Mouse (Mus musculus): ENCODE results near the gene Tomm34. TPM values are rescaled to one million over a fixed set of nuclear protein-coding genes. Genes with fewer than 3 reads are reported as not detected.

Gene Tomm34
- polyA plus RNA-seq (2016; fragmentation: Nextera tagmentation; extraction: Ambion mirVana) = 32.4 TPM in 2 replicates

DNA sequence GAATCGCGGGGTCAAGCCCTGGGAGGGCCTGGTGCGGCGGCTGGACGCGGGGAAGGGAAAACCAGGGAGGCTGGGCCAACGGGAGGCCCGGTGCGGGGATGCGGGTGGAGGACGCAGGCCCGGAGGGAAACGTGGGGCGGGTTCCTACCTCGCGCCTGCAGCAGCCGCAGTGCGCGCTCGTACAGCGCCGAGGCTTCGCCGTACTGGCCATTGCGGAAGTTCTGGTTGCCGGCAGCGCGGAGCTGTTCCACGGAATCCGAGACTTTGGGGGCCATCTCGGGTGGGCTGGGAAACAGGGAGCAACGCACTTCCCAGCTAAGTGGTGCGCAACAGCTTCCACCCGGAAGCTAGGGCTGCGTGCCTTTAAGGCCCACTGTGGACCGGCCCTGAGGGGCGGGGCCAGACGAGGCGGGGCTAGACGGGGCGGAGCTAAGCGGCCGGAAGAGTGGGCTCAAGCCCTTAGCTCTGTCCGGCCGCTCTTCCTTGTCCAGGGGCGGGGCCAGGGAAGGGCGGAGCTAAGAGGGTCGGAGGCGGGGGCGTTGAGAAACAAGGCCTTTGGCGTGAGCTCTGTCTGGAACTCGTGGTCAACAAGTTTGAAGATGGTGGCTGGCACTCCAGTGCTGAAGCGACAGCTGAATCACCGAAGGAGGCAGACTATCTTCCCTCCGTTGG lies at the start of gene Tomm34:
Gene Tomm34 (minus strand): TSS at position 405 of the 672 bp plus-strand sequence.
- H3K4me3 ChIP-seq = peak within 1 kb of the TSS; percentile 95
- H3K27ac ChIP-seq = peak within 1 kb of the TSS; percentile 76
- H3K9me3 ChIP-seq (replicated peaks) = no peaks in the 10 kb centered on the region
- H3K4me1 ChIP-seq = peaks cover 52% of the 10 kb centered on the region
- H3K27me3 ChIP-seq (replicated peaks) = no peaks in the 10 kb centered on the region
- peak; percentile 93 for ATAC-seq
- peaks cover 20% of the 10 kb centered on the region for H3K36me3 ChIP-seq
- peak within 1 kb of the TSS; percentile 91 for H3K4me2 ChIP-seq
- WGBS (ENCODE audit: insufficient replicate concordance) = 2% methylated on average over 55 of the region's 55 CpGs
- H3K9ac ChIP-seq = peak within 1 kb of the TSS; percentile 91

- Histone ChIP-seq H3K4me2 (no peak overlapping the region), H3K9ac (no peak overlapping the region), H3K36me3 (peaks cover 58% of the 10 kb centered on the region), H3K4me1 (no peaks in the 10 kb centered on the region), H3K27ac (no peak overlapping the region), H3K4me3 (no peak overlapping the region), H3K27me3 (replicated peaks) (no peaks in the 10 kb centered on the region), H3K9me3 (replicated peaks) (no peaks in the 10 kb centered on the region)
- no peak for ATAC-seq
- WGBS (ENCODE audit: insufficient replicate concordance) = 73% methylated on average over 6 of the region's 6 CpGs
These were observed 48.5 kb upstream of the Tomm34 start for GRCm38 (mm10) chr2:164119503-164119902.

DNA sequence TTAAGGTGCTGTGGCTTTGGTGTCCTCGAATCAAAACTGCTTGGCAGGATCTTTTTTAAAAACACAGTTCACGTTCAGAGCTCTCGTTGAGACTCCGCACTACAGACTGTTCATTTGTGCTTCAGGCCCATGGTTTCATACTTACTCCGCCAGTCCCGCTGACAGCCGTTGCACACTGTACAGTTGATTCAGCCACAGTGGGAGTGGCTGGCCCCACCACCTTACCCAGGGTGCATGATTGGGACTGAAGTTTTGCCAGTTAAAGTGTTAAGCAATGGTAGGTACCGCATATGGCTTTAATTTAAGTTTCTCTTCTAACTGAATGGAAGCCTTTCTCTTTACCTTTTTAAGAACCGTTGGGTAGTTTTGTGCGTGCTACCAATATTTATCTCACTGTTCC lies 44.6 kb upstream of the Tomm34 start:
- Histone ChIP-seq H3K4me3 (no peak overlapping the region), H3K36me3 (peaks cover 52% of the 10 kb centered on the region), H3K27me3 (replicated peaks) (no peaks in the 10 kb centered on the region), H3K4me2 (no peak overlapping the region), H3K9ac (no peak overlapping the region), H3K4me1 (no peaks in the 10 kb centered on the region), H3K9me3 (replicated peaks) (no peaks in the 10 kb centered on the region), H3K27ac (no peak overlapping the region)
- ATAC-seq = no peak
- 84% methylated on average over 10 of the region's 10 CpGs for WGBS (ENCODE audit: insufficient replicate concordance)

DNA sequence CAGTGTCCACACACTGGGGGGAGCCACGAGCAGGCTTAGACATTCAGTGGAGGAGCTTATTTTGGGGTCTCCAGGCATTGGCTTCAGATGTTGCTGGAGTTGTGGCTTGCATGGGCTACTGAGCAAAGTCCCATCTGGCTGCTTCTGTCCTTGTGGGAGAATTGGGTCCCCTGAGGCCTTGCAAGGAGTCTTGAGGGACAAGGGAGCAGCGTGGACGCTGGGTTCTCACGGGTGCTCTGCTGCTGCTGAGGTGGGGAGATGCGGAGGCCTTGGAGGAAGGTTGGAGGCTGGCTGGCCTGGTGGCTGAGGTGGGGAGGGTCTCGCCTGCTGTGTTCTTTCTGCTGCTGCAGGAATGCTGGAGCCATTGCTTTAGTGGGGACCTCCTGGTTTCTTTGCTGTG lies 43.1 kb upstream of the Tomm34 start:
- WGBS (ENCODE audit: insufficient replicate concordance) = 82% methylated on average over 6 of the region's 6 CpGs
- Histone ChIP-seq H3K4me3 (no peak overlapping the region), H3K9ac (no peak overlapping the region), H3K27ac (no peak overlapping the region), H3K4me1 (no peaks in the 10 kb centered on the region), H3K4me2 (no peak overlapping the region), H3K36me3 (peaks cover 44% of the 10 kb centered on the region), H3K9me3 (replicated peaks) (no peaks in the 10 kb centered on the region), H3K27me3 (replicated peaks) (no peaks in the 10 kb centered on the region)
- ATAC-seq = no peak

DNA sequence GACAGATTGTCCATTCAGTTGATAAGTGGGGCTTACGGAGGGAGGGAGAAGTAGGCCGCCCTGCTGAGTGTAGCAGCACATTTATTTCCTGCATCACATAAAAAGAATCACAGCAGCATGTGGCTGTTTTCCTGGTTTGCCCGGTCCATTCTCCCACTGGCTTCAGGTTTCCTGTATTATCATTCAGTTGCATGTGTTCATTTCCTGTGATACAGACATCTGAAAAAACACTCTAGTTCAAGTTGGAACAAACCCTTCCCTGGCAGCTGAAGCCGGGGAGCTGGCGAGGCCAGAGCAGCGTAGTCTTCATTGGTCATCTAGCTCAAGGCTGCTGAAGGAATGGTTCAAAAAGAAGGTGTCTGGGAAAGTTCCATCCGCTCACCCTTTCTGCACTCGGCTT lies 40.6 kb upstream of the Tomm34 start:
- no peaks in the 10 kb centered on the region for H3K27me3 ChIP-seq (replicated peaks)
- H3K27ac ChIP-seq = no peak overlapping the region
- H3K4me1 ChIP-seq = no peaks in the 10 kb centered on the region
- 77% methylated on average over 8 of the region's 8 CpGs for WGBS (ENCODE audit: insufficient replicate concordance)
- H3K4me2 ChIP-seq = no peak overlapping the region
- H3K9me3 ChIP-seq (replicated peaks) = no peaks in the 10 kb centered on the region
- no peak overlapping the region for H3K9ac ChIP-seq
- H3K36me3 ChIP-seq = peaks cover 51% of the 10 kb centered on the region
- H3K4me3 ChIP-seq = no peak overlapping the region
- ATAC-seq = no peak

DNA sequence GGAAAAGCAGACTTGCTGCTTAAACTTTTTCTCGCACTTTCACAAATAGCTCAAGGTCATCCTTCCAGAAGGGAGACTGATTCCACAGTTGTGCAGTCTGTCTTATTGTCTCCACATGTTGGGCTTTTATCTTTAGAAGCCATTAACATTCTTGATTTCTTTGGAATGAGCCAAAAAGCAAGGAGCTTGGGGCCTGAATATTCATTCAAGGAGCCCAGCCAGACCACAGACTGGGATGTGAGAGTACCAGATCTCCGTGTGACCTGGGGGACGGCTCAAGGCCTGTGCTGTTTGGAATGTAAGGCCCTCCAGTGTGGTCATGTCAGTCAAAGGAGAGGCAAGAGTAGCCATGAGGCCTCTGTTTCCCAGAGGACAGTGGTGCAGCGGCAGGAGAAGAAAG lies 37.5 kb upstream of the Tomm34 start:
- H3K27ac ChIP-seq = no peak overlapping the region
- no peak for ATAC-seq

GRCm38 (mm10) chr2:164107125-164107874 lies 36.3 kb upstream of the Tomm34 start:
- no peaks in the 10 kb centered on the region for H3K9me3 ChIP-seq (replicated peaks)
- no peak overlapping the region for H3K4me3 ChIP-seq
- H3K9ac ChIP-seq = no peak overlapping the region
- peaks cover 70% of the 10 kb centered on the region for H3K36me3 ChIP-seq
- H3K27me3 ChIP-seq (replicated peaks) = no peaks in the 10 kb centered on the region
- no peak for ATAC-seq
- 80% methylated on average over 16 of the region's 16 CpGs for WGBS (ENCODE audit: insufficient replicate concordance)
- no peak overlapping the region for H3K27ac ChIP-seq
- H3K4me2 ChIP-seq = no peak overlapping the region
- H3K4me1 ChIP-seq = no peaks in the 10 kb centered on the region

More for the DNA sequence above, 37.5 kb upstream of the Tomm34 start:
- WGBS (ENCODE audit: insufficient replicate concordance) = 73% methylated on average over 4 of the region's 4 CpGs
- peaks cover 61% of the 10 kb centered on the region for H3K36me3 ChIP-seq
- no peaks in the 10 kb centered on the region for H3K27me3 ChIP-seq (replicated peaks)
- H3K9me3 ChIP-seq (replicated peaks) = no peaks in the 10 kb centered on the region
- H3K4me3 ChIP-seq = no peak overlapping the region
- H3K4me1 ChIP-seq = no peaks in the 10 kb centered on the region
- H3K4me2 ChIP-seq = no peak overlapping the region
- no peak overlapping the region for H3K9ac ChIP-seq

DNA sequence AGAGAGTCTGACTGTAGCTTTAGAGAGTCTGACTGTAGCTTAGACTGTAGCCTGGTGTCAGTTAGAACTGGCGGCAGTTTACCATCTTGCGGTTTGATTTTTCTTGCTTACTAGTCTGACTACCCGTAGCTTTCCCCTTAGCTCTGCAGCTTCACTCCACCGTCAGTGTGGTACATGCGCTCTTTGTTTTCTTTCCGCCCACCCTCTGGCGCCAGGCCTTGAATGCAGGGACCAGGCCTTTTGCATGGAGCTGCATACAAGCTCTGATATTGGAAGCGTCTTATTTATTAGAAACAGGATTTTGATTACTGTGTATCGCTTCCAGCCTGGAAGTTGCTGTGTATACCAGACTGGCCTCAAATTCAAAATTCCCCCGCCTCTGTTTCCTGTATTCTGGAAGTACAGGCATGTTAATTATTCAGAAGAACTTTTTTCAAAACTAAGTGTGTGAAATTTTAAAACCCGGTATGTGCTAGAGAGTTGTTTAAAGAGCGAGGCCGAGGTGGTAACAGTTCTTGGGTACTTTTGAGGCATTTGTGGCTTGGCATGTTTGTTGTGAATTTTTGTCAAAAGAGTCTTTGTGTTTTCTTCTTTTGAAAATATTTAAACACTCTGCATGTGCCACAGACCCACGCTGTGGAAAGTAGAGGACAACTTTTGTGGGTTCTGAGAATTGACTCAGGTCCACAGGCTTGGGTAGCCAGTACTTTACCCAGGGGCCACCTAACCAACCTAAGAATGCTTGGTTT lies 35.5 kb upstream of the Tomm34 start:
- Histone ChIP-seq H3K27ac (no peak overlapping the region), H3K9ac (no peak overlapping the region), H3K36me3 (peaks cover 70% of the 10 kb centered on the region), H3K9me3 (replicated peaks) (no peaks in the 10 kb centered on the region), H3K27me3 (replicated peaks) (no peaks in the 10 kb centered on the region), H3K4me3 (no peak overlapping the region), H3K4me1 (no peaks in the 10 kb centered on the region), H3K4me2 (no peak overlapping the region)
- ATAC-seq = no peak
- WGBS (ENCODE audit: insufficient replicate concordance) = 82% methylated on average over 14 of the region's 14 CpGs

DNA sequence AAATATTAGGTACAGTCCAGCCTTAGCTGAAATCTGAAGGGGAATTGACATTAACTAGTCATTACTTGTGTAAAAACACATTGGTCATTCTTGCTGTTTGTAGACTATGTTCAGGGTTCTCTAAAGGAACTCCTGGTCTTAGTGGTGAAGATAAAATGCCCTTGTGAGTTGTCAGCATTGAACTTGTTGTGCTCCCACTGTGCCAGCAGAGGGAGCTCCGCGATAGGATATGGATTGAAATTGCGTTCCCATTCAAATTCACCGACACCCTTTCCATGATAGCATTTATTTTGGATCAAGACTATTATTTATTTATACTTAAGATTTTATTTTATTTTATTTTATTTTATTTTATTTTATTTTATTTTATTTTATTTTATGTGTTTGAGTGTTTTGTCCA lies 32.5 kb upstream of the Tomm34 start:
- WGBS (ENCODE audit: insufficient replicate concordance) = 44% methylated on average over 4 of the region's 4 CpGs
- no peak overlapping the region for H3K4me2 ChIP-seq
- H3K4me3 ChIP-seq = no peak overlapping the region
- ATAC-seq = no peak
- peaks cover 85% of the 10 kb centered on the region for H3K36me3 ChIP-seq
- H3K27ac ChIP-seq = no peak overlapping the region
- no peak overlapping the region for H3K9ac ChIP-seq
- no peaks in the 10 kb centered on the region for H3K27me3 ChIP-seq (replicated peaks)
- H3K4me1 ChIP-seq = no peaks in the 10 kb centered on the region
- no peaks in the 10 kb centered on the region for H3K9me3 ChIP-seq (replicated peaks)

DNA sequence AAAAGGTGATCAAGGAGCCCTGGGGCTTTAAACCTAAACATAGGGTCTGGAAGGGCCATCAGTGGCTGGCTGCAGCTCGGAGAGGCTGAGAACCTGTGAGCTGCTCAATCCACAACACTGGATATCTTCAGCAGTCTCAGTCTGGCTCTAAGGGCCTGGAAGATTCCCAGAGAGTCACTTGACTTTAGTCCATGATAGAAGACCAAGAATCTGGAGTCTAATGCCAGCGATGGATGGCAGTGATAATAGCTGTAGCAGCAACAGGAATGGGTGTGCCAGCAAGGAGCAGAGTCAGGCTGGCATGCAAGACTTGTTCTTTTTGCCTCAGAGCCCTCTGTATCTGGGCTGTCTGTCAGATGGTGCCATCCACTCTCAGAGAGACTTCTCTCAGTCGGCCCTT lies 31.4 kb upstream of the Tomm34 start:
- WGBS (ENCODE audit: insufficient replicate concordance) = 74% methylated on average over 3 of the region's 3 CpGs
- Histone ChIP-seq H3K9me3 (replicated peaks) (no peaks in the 10 kb centered on the region), H3K27ac (no peak overlapping the region), H3K4me3 (no peak overlapping the region), H3K36me3 (peaks cover 87% of the 10 kb centered on the region), H3K9ac (no peak overlapping the region), H3K27me3 (replicated peaks) (no peaks in the 10 kb centered on the region), H3K4me1 (no peaks in the 10 kb centered on the region), H3K4me2 (no peak overlapping the region)
- no peak for ATAC-seq

DNA sequence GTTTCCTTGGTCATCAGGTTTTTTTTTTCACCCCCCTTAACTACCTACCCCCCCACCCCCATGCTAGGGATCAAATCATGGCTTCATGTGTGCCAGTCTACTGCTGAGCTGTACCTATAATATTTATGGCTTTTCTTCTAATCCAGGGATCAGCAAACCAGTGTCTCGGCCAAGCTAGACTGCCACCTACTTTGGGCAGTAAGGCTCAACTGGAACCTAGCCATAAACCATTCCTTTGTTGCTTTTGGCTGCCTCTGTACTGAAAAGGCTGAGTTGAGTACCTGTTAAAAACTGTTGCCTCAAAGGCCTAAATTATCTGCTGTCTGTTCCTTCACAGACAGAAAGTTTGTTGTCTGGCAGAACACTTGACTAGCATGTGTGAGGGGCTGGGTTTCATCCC lies 31.0 kb upstream of the Tomm34 start:
- 77% methylated on average over 1 of the region's 1 CpGs for WGBS (ENCODE audit: insufficient replicate concordance)

More for the DNA sequence above, 31.0 kb upstream of the Tomm34 start:
- ATAC-seq = no peak
- Histone ChIP-seq H3K9me3 (replicated peaks) (no peaks in the 10 kb centered on the region), H3K27me3 (replicated peaks) (no peaks in the 10 kb centered on the region), H3K4me1 (no peaks in the 10 kb centered on the region), H3K36me3 (peaks cover 82% of the 10 kb centered on the region), H3K9ac (no peak overlapping the region), H3K4me3 (no peak overlapping the region), H3K4me2 (no peak overlapping the region), H3K27ac (no peak overlapping the region)

All from liver, embryonic 12.5 days (tissue).